Mouse (Mus musculus) ES-E14 (cell line): ENCODE measurements around the gene Cdc42bpg. TPM values are rescaled to one million over a fixed set of nuclear protein-coding genes. Genes with fewer than 3 reads are reported as not detected.
A peak's percentile ranks its signal among the peaks of the same experiment; 100 is the strongest.

Source experiments
- DNase-seq: peaks from one replicate; pipeline ENCODE4 v3.0.0-alpha.2; 2013; ENCODE audit warnings: low read depth, low spot score
- H3K27ac ChIP-seq: 2 replicates; pipeline ENCODE4 v1.5.1; 2012; ENCODE audit warnings: low read depth, mild to moderate bottlenecking, low read length, moderate library complexity, mixed read lengths; ENCODE audit not compliant: poor library complexity, insufficient read depth, severe bottlenecking
- H3K36me3 ChIP-seq: 2 replicates; pipeline ENCODE4 v1.6.1; 2012; ENCODE audit warnings: mild to moderate bottlenecking, low read length, moderate library complexity, mixed read lengths; ENCODE audit not compliant: control insufficient read depth, poor library complexity, insufficient read depth, severe bottlenecking
- H3K4me1 ChIP-seq, 2 experiments: fragments of 150-350 bp in 1 of 2; sonication (generic) in 1 of 2; 2 replicates each; pipeline ENCODE4 v1.6.1; 2012; ENCODE audit warnings: low read length in 2 of 2, mild to moderate bottlenecking in 1 of 2, mixed read lengths in 1 of 2; ENCODE audit not compliant: control insufficient read depth in 2 of 2, insufficient read depth in 2 of 2, poor library complexity in 1 of 2
- H3K4me3 ChIP-seq, 2 experiments: fragments of 150-350 bp in 1 of 2; sonication (generic) in 1 of 2; 2 replicates each; pipeline ENCODE4 v1.5.1; 2012; ENCODE audit warnings: low read length in 2 of 2, low read depth in 1 of 2, mild to moderate bottlenecking in 1 of 2, mixed read lengths in 1 of 2; ENCODE audit not compliant: insufficient read depth in 1 of 2, poor library complexity in 1 of 2, severe bottlenecking in 1 of 2
- H3K9ac ChIP-seq: 2 replicates; pipeline ENCODE4 v1.6.1; 2012; ENCODE audit warnings: low read depth, mild to moderate bottlenecking, low read length, mixed read lengths; ENCODE audit not compliant: poor library complexity, insufficient read depth, severe bottlenecking
- H3K9me3 ChIP-seq: fragments of 150-350 bp; sonication (generic); 2 replicates; pipeline ENCODE4 v1.6.1; 2012; ENCODE audit warnings: low read depth, mild to moderate bottlenecking, low read length; ENCODE audit not compliant: control insufficient read depth, insufficient read depth
- CHD2 ChIP-seq: IDR thresholded peaks from 2 replicates; pipeline ENCODE4 v1.6.1; 2014; ENCODE audit warnings: mild to moderate bottlenecking, low read depth, low read length, inconsistent platforms
- HCFC1 ChIP-seq: IDR thresholded peaks from 2 replicates; pipeline ENCODE4 v1.6.1; 2012; ENCODE audit warnings: low read length, inconsistent platforms, borderline replicate concordance; ENCODE audit not compliant: insufficient read depth
- MAFK ChIP-seq: IDR thresholded peaks from 2 replicates; pipeline ENCODE4 v1.6.1; 2014; ENCODE audit warnings: mild to moderate bottlenecking, low read depth, low read length, inconsistent platforms; ENCODE audit not compliant: insufficient read depth
- ZC3H11A ChIP-seq: IDR thresholded peaks from 2 replicates; pipeline ENCODE4 v1.6.1; 2012; ENCODE audit warnings: low read depth, mild to moderate bottlenecking, inconsistent platforms, low read length, borderline replicate concordance
- ZNF384 ChIP-seq: IDR thresholded peaks from 2 replicates; pipeline ENCODE4 v1.6.1; 2012; ENCODE audit warnings: low read depth, low read length, inconsistent platforms
- in situ Hi-C, 2 experiments: fragments of 600-800 bp; cut with MboI; formaldehyde crosslinking; loops; one replicate each; pipeline ENCODE4 v1.15.1; 2025; ENCODE audit warnings: low sequenced_read_pairs in 2 of 2, inconsistent platforms in 1 of 2; ENCODE audit not compliant: unreplicated experiment in 2 of 2
- total RNA-seq: library from RNA; depleted of rRNA; stranded (reverse); fragments of 300-350 nt; gene quantifications from 2 replicates; pipeline ENCODE4 v1.2.3, GENCODE M21; 2012

Gene Cdc42bpg
- total RNA-seq, 1 experiment, result 35.5 TPM

GRCm38 (mm10) chr19:6262839-6263433 lies 43.3 kb upstream of the Cdc42bpg start:
- H3K4me1 ChIP-seq, result peaks cover 0 to 15% of the 10 kb centered on the region in 2 experiments; a peak in 2 of 4 replicates
- no peak overlapping the region for H3K9ac ChIP-seq
- no peaks in the 10 kb centered on the region for H3K9me3 ChIP-seq
- peaks cover 30% of the 10 kb centered on the region for H3K36me3 ChIP-seq
- no peak overlapping the region for H3K4me3 ChIP-seq
- no peak for DNase-seq
- no peak overlapping the region for H3K27ac ChIP-seq
- TF ChIP-seq CHD2, result no peak
- in situ Hi-C loops, result no loop called here

GRCm38 (mm10) chr19:6264200-6264599 lies 42.1 kb upstream of the Cdc42bpg start:
- no peaks in the 10 kb centered on the region for H3K9me3 ChIP-seq
- in situ Hi-C loops, result no loop called here
- H3K27ac ChIP-seq, result no peak overlapping the region
- no peak overlapping the region for H3K9ac ChIP-seq
- H3K36me3 ChIP-seq, result peaks cover 20% of the 10 kb centered on the region
- H3K4me3 ChIP-seq, result no peak overlapping the region
- H3K4me1 ChIP-seq, result peaks cover 0 to 16% of the 10 kb centered on the region in 2 experiments; a peak in 2 of 4 replicates
- no peak for TF ChIP-seq HCFC1
- no peak for TF ChIP-seq MAFK
- no peak for TF ChIP-seq ZNF384
- DNase-seq, result no peak

GRCm38 (mm10) chr19:6264945-6265344 lies 41.3 kb upstream of the Cdc42bpg start:
- no peak for DNase-seq
- Histone ChIP-seq H3K9ac (no peak overlapping the region), H3K36me3 (peaks cover 16% of the 10 kb centered on the region), H3K27ac (no peak overlapping the region), H3K9me3 (no peaks in the 10 kb centered on the region), H3K4me3 (no peak overlapping the region), H3K4me1 (peaks cover 4 to 21% of the 10 kb centered on the region in 2 experiments; a peak in 3 of 4 replicates)
- in situ Hi-C loops, result no loop called here
- TF ChIP-seq ZC3H11A (no peak), CHD2 (no peak), MAFK (no peak), ZNF384 (no peak), HCFC1 (no peak)

- Histone ChIP-seq H3K4me3 (no peak overlapping the region), H3K9me3 (no peaks in the 10 kb centered on the region), H3K9ac (no peak overlapping the region), H3K4me1 (peaks cover 5 to 26% of the 10 kb centered on the region in 2 experiments; a peak in 3 of 4 replicates), H3K36me3 (peaks cover 12% of the 10 kb centered on the region), H3K27ac (no peak overlapping the region)
- DNase-seq, result no peak
- in situ Hi-C loops, result no loop called here
- TF ChIP-seq ZNF384 (peak; percentile 85), HCFC1 (no peak)
Observed at GRCm38 (mm10) chr19:6265727-6266182, 40.5 kb upstream of the Cdc42bpg start.

GRCm38 (mm10) chr19:6267306-6268169 lies 38.7 kb upstream of the Cdc42bpg start:
- DNase-seq, result no peak
- Histone ChIP-seq H3K4me3 (no peak overlapping the region), H3K4me1 (peaks cover 16 to 37% of the 10 kb centered on the region in 2 experiments), H3K9ac (no peak overlapping the region), H3K27ac (no peak overlapping the region), H3K36me3 (peaks cover under 1% of the 10 kb centered on the region; the same call in 1 of the 2 replicates), H3K9me3 (no peaks in the 10 kb centered on the region)
- TF ChIP-seq ZNF384, result no peak
- in situ Hi-C loops, result no loop called here
